Mouse (Mus musculus) T-helper 1 cell (primary cell): ENCODE results near the gene Klhl31.

Experiments
- in situ Hi-C: fragments of 300-600 bp; cut with MboI, MseI; formaldehyde crosslinking; loops from one replicate; pipeline ENCODE4 v1.15.1; 2025; ENCODE audit warnings: high pct_unique_total_duplicates

Klhl31 gene

GRCm38 (mm10) chr9:77623318-77624050 is 12.8 kb upstream of the Klhl31 start:
- in situ Hi-C loops, result no loop called here

DNA sequence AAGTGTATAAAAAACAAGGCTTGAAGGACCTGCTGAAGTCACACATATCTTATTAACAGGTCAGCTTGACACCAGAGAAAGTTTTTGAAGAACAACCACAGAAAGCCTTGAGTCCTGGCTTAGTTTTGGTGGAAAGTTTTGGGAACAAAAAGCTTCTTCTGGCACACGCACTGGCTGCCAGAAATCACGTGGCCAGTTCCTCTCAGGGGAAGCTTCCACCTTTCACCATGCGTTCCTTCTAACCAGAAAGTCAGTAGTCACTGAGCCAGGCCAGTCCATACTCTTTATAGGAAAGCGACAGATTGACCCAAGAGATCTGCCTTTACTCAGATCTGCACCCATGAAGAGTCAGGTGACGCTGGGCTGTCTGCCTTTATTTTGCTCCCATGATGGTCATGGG is 12.1 kb upstream of the Klhl31 start:
- in situ Hi-C loops, result no loop called here

DNA sequence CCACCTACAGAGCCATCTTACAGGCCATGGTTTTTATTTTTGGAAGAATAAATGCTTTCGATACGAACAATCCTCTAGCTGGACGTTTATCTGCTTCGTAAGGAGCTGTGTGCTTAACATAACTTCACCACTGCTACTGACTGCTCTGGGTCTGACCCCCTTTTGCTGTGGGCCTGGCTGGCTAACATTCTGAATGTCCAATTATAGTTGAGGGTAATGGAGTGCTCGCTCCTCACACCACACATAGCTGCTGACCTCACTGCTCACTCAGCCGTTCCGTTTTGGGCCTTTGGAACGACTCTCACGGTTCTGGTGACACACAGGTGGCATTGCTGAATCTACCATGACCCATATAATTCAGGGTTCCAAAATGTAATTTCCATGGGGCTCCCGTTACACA is 7.6 kb upstream of the Klhl31 start:
- in situ Hi-C loops, result no loop called here

DNA sequence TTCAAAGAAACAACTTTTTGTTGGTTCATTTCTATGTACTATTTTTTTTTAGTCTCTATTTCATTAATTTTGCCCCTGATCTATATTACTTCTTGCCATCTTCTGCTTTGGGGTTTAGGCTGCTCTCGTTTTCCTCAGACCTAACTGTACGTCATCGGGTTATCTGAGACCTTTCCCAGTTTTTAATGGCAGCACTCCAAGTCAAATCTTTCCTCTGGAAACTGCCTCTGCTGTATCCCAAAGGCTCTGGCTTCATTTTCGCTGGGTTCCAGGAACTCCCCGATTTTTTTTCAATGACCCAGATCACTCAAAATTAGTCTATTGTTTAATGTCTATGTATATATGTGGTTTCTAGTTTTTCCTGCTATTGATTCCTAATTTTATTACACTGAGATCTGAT is 6.6 kb upstream of the Klhl31 start:
- in situ Hi-C loops, result no loop called here

DNA sequence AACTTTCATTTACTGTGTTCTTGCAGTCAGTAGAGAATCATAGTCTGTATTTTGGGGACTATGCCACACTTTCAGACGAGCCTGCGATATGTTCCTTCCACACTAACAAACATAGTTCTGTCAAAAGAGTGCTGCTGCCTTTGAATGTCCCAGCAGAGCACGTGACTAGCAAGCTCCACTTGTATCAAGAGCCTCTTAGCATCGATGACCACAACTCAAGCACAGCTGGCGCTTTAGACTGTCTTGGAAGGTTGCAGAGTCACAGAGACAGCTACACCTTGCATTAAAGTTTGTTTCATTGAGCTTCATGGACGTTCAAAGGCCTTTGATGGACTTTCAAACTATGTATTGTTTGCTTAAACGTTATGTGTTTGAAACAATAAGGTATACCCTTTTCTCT is 5.5 kb upstream of the Klhl31 start:
- in situ Hi-C loops, result no loop called here

DNA sequence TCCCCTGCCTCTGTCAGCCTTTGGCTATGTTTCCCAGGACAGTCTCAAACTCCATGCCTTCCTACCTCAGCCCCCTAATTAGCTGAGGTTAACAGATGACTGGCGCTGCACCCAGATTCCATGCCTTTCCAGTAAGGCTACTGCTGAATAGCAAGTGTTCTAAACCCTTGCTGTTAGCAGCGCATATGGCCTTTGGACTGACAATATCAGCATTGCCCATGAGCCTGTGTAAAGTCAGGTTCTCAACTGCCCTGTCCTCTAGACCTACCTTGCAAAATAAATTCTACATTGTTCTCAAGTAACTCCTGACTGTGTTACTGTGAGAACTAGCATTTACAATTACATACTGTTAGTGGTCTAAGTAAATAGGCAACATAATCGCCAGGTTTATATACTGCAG is 3.9 kb upstream of the Klhl31 start:
- in situ Hi-C loops, result no loop called here

GRCm38 (mm10) chr9:77636003-77636402 is 297 bp upstream of the Klhl31 start:
- in situ Hi-C loops, result no loop called here

DNA sequence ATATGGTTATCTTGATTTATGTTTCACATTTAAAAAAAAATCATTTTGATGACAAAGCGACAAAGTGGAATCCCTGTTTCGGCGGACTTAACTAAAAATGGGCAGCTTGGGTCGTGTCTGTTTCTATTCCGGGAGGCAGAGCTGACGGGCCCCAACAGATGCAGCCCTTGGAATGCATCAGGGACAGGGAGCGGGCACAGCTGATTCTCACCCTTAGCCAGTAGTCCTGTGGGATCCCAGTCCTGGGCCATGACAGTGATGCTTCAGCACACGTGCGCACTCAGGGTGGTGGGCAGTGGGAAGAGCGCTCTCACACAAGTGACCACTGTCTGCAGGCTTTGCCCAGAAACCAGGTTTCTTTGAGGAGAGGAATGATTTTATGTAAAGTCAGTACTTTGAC is 1.1 kb downstream of the Klhl31 start:
- in situ Hi-C loops, result no loop called here

GRCm38 (mm10) chr9:77645176-77645575 is 8.9 kb downstream of the Klhl31 start:
- in situ Hi-C loops, result no loop called here

GRCm38 (mm10) chr9:77651847-77652246 is 15.5 kb downstream of the Klhl31 start:
- in situ Hi-C loops, result no loop called here

GRCm38 (mm10) chr9:77653907-77654306 is 17.6 kb downstream of the Klhl31 start:
- in situ Hi-C loops, result no loop called here

DNA sequence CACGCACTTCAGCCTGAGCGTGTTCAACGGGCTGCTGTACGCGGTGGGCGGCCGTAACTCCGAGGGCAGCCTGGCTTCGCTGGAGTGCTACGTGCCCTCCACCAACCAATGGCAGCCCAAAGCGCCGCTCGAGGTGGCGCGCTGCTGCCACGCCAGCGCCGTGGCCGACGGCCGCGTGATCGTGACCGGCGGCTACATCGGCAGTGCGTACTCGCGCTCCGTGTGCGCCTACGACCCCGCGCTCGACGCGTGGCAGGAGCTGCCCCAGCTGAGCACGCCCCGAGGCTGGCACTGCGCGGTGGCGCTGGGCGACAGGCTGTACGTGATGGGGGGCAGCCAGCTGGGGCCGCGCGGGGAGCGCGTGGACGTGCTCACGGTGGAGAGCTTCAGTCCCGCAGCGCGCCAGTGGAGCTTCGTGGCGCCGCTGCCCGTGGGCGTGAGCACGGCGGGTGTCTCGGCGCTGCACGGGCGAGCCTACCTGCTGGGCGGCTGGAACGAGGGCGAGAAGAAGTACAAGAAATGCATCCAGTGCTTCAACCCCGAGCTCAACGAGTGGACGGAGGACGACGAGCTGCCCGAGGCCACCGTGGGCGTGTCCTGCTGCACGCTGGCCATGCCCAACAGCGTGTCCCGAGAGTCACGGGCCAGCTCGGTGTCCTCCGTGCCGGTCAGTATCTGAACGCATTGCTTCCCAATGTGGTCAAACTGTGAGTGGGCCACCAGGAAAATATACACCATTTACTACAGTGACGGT is 19.1 kb downstream of the Klhl31 start:
- in situ Hi-C loops, result loop anchor here (5.0 kb wide), 1 partner anchor 387 kb away; no protein-coding TSS in a partner anchor

GRCm38 (mm10) chr9:77655935-77656288 is 19.6 kb downstream of the Klhl31 start:
- in situ Hi-C loops, result loop anchor here (5.0 kb wide), 1 partner anchor 386 kb away; no protein-coding TSS in a partner anchor

DNA sequence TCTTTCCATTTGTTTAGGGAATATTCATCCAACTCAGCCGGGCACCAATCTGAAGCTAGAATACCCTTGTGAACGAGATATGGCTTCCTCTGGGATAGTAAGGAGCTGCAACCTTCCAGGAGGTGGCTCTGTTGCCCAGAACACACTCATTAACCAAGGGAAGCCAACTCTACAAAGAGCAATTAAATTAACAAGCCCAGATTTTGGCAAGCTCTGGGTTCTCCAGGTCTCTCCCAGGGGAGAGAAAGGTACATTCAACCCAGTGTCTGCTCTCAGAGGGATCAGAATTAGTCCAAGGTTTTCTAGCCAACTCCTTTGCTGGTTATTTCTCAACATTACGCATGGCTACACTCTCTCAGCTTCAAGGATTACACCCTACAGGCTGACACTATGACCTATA is 26.6 kb downstream of the Klhl31 start:
- in situ Hi-C loops, result no loop called here

DNA sequence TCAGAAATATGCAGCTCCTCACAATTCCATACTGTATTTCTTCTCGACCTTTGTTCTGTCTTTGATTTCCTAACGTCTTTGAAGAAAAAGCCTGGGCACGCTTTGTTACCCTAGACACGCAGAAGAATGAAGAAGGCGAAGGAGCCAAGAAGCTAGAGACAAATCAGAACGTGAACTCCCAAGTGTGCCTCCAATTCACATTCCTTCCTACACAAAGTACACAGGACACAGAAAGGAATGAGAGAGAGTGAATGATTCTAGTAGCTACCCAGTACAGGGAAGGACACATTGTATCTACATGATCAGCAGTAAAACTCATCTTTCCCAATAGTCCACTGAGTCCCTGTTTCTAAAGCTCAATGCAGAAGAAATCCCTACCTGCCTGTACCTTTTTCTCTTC is 33.8 kb downstream of the Klhl31 start:
- in situ Hi-C loops, result no loop called here

DNA sequence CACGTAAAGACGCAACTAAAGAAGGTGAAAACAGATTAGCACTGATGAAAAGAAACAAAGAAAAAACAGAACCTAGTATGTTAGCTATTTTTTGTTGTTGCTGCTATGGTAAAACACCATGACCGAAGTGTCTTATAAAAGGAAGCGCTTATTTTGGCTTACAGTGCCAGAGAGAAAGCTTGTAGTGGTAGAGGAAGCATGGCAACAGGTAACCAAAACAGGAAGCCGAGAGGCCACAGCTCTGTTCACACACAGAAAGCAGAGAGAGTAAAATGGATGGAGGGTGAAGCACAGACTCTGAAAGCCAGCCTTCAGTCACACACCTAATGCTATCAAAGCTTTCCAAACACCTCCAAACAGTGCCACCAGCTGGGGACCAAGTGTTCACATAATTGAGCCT is 34.7 kb downstream of the Klhl31 start:
- in situ Hi-C loops, result no loop called here

DNA sequence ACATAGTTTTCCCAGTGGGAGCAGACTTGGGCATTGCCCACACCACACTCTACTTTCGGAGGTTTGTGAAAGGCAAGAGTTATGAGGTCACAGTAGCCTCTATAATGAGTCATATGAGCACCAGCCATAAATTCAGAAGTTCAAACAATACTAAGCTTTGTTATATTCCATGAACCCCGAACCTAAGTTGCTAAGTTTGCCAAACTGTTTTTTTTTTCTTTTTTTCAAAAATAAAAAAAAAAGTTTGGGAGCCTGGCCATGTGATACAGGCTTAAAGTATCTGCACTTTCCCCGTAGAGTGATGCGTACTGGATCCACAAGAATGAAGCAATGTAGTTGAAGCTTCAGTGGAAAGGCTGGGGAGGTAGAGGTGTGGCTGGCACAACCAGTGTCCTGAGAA is 36.9 kb downstream of the Klhl31 start:
- in situ Hi-C loops, result no loop called here

DNA sequence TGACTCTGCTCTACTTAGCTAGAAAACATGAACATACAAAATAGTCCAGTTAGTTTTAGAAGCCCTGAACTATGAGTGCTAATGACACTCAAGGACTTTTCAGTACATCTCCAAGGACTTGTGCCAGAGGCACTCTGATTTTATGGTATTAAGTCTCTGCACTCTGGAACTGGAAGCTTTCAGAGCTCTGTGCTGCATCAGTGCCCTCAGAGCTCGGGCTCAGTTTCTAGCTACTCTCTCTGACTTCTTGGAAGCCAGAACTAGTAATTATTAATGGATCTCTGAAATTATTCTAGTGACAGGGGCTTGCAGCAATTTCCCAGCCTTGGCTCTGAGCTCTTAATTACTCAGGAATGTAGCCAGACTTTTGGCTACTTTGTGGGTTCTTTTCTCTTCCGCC is 37.7 kb downstream of the Klhl31 start:
- in situ Hi-C loops, result no loop called here

- in situ Hi-C loops, result loop anchor here (25.0 kb wide), 1 partner anchor 1248 kb away; no protein-coding TSS in a partner anchor
Observed at GRCm38 (mm10) chr9:77684938-77685337, 48.6 kb downstream of the Klhl31 start.

DNA sequence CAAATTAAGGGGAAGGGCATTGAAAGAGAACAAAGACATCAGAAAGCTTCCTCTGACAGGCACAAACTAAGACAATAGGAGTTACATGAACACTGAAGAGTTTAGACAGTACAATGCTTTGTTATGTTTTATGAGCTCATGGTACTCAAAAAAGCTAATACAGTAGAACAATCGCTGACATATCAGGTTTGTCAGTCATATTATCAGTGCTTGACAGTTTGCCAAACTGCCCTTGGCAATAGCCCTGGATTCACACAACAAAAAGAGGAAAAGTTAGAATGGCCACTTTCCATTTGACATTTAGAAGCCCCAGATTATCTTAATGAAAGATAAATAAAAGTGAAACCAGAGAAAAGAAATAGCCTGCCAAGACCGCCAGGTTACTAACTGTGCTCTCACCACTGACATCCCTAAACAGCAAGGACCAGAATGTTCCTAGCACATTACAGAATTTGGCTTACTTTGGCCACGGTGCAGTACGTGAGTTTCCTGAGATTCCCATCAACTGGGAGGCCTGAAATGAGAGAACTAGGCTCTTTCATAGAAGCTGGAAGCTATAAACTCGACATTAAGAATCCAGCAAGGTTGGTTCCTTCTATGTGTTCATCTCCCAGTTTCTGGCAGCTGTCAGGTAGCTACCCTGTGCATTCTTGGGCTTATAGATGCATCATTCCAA is 49.7 kb downstream of the Klhl31 start:
- in situ Hi-C loops, result loop anchor here (25.0 kb wide), 1 partner anchor 1249 kb away; no protein-coding TSS in a partner anchor

GRCm38 (mm10) chr9:77692707-77693106 is 56.4 kb downstream of the Klhl31 start:
- in situ Hi-C loops, result loop anchor here (25.0 kb wide), 1 partner anchor 1255 kb away; no protein-coding TSS in a partner anchor

DNA sequence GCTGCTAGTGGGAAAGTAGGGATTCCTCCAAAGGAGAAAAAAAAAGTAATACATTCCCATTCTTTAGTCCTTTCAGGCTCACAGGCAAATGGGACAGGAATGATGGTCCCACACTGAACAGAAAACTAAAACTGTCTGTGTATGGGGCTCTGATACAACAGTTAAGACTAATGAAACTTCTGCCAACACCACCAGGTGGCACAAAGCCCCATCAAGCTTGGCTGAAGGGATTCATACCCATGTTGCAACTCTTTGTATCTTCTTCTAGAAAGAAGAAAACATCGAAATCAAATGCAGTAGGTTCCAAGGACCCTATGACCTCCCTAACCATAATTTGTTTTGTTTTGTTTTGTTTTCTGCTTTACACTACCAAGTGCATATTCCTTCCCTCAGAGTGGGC is 57.1 kb downstream of the Klhl31 start:
- in situ Hi-C loops, result loop anchor here (25.0 kb wide), 1 partner anchor 1256 kb away; no protein-coding TSS in a partner anchor
